Mouse (Mus musculus) myocyte (in vitro differentiated cells): ENCODE data around the gene Fat2. TPM values are rescaled to one million over a fixed set of nuclear protein-coding genes. Genes with fewer than 3 reads are reported as not detected.

Experiments
- H3K27me3 ChIP-seq: one replicate; pipeline ENCODE4 v1.6.1; 2011; ENCODE audit not compliant: control insufficient read depth, insufficient read depth, insufficient read length
- H3K36me3 ChIP-seq: one replicate; pipeline ENCODE4 v1.6.1; 2011; ENCODE audit not compliant: control insufficient read depth, insufficient read depth
- H3K4me2 ChIP-seq: one replicate; pipeline ENCODE4 v1.6.1; 2011; ENCODE audit warnings: low read depth, control low read depth
- H3K4me3 ChIP-seq: one replicate; pipeline ENCODE4 v1.5.1; 2011; ENCODE audit warnings: mild to moderate bottlenecking, control low read depth, moderate library complexity
- H3K79me2 ChIP-seq: one replicate; pipeline ENCODE4 v1.6.1; 2011; ENCODE audit not compliant: control insufficient read depth, insufficient read depth
- H3ac ChIP-seq: one replicate; pipeline ENCODE4 v1.6.1; 2011; ENCODE audit not compliant: control insufficient read depth, insufficient read length
- CEBPB ChIP-seq: IDR thresholded peaks from 2 replicates; pipeline ENCODE4 v1.6.1; 2011; ENCODE audit warnings: mild to moderate bottlenecking, moderate library complexity; ENCODE audit not compliant: poor library complexity, insufficient read depth, severe bottlenecking
- E2F4 ChIP-seq: IDR thresholded peaks from one replicate; pipeline ENCODE4 v1.6.1; 2011; ENCODE audit warnings: mild to moderate bottlenecking, control low read depth, moderate library complexity; ENCODE audit not compliant: insufficient read depth
- MAX ChIP-seq: IDR thresholded peaks from one replicate; pipeline ENCODE4 v1.6.1; 2011; ENCODE audit warnings: low read depth, mild to moderate bottlenecking, control low read depth
- MYOD1 ChIP-seq, 3 experiments: IDR thresholded peaks; one replicate each; pipeline ENCODE4 v1.6.1; 2011; ENCODE audit warnings: control low read depth in 2 of 3, low read depth in 2 of 3, mild to moderate bottlenecking in 2 of 3, moderate library complexity in 1 of 3; ENCODE audit not compliant: insufficient read length in 2 of 3, control insufficient read depth in 1 of 3
- MYOG ChIP-seq, 3 experiments: IDR thresholded peaks; one replicate each; pipeline ENCODE4 v1.6.1; 2011; ENCODE audit warnings: control low read depth in 2 of 3, low read depth in 2 of 3, mild to moderate bottlenecking in 2 of 3; ENCODE audit not compliant: insufficient read length in 2 of 3, control insufficient read depth in 1 of 3, insufficient read depth in 1 of 3
- POLR2A ChIP-seq: IDR thresholded peaks from one replicate; pipeline ENCODE4 v1.6.1; 2011; ENCODE audit warnings: low read depth, mild to moderate bottlenecking, control low read depth, moderate library complexity; ENCODE audit not compliant: insufficient read length
- POLR2AphosphoS2 ChIP-seq: IDR thresholded peaks from one replicate; pipeline ENCODE4 v1.6.1; 2011; ENCODE audit warnings: low read depth, control low read depth; ENCODE audit not compliant: insufficient read length
- REST ChIP-seq: IDR thresholded peaks from one replicate; pipeline ENCODE4 v1.6.1; 2011; ENCODE audit warnings: mild to moderate bottlenecking, control low read depth, moderate library complexity; ENCODE audit not compliant: insufficient read depth, insufficient read length
- SRF ChIP-seq: IDR thresholded peaks from one replicate; pipeline ENCODE4 v1.6.1; 2011; ENCODE audit warnings: low read depth; ENCODE audit not compliant: control insufficient read depth, insufficient read length
- TCF12 ChIP-seq: IDR thresholded peaks from one replicate; pipeline ENCODE4 v1.6.1; 2011; ENCODE audit warnings: mild to moderate bottlenecking, control low read depth; ENCODE audit not compliant: poor library complexity, insufficient read depth, severe bottlenecking
- TCF3 ChIP-seq: IDR thresholded peaks from one replicate; pipeline ENCODE4 v1.6.1; 2011; ENCODE audit warnings: low read depth, control low read depth; ENCODE audit not compliant: insufficient read length
- USF1 ChIP-seq: IDR thresholded peaks from one replicate; pipeline ENCODE4 v1.6.1; 2011; ENCODE audit warnings: low read depth, mild to moderate bottlenecking, control low read depth, moderate library complexity
- polyA plus RNA-seq: library from polyadenylated mRNA; unstranded; fragments of >200 nt; fragmentation: generic; extraction: Trizol; gene quantifications from one replicate; pipeline ENCODE4 v1.2.1, GENCODE M21; 2012; ENCODE audit warnings: missing spikeins

Gene Fat2
- polyA plus RNA-seq, 1 experiment: 0.06 TPM

DNA sequence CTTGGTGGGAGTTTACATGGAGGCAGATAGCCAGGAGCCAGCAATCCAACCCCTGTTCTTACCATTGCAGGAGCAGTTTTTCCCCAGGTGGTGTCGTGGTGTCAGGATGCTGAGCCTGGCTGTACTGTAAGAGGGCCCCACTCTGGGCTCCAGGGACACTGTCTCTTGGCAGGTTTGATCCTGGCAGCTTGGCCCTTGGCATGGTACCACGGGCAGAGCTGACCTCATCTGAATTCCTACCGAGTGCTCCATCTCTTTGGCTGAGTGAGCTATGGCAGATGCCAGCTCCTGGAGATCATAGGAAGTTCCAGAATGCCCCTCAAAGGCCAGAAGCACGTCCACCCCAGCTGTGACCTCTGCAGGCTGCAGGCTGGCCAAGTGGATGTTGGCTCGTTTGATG lies 74.4 kb downstream of the Fat2 start:
- H3K27me3 ChIP-seq: peaks cover 8% of the 10 kb centered on the region
- H3K36me3 ChIP-seq: no peaks in the 10 kb centered on the region
- no peaks in the 10 kb centered on the region for H3K79me2 ChIP-seq
- H3ac ChIP-seq: no peak overlapping the region
- H3K4me2 ChIP-seq: no peak overlapping the region
- no peak overlapping the region for H3K4me3 ChIP-seq
- no peak for TF ChIP-seq SRF
- no peak for TF ChIP-seq USF1
- TF ChIP-seq MYOG (IDR thresholded peaks at IDR 0.05; ENCODE audit: control insufficient read depth in 1 of 3, insufficient read depth in 1 of 3, insufficient read length in 2 of 3, low read depth in 2 of 3): no peak
- no peak for TF ChIP-seq TCF3
- no peak for TF ChIP-seq MYOD1 (IDR thresholded peaks at IDR 0.05; ENCODE audit: control insufficient read depth in 1 of 3, insufficient read length in 2 of 3, low read depth in 2 of 3)
- no peak for TF ChIP-seq MAX
- TF ChIP-seq POLR2A: no peak
- no peak for TF ChIP-seq REST
- no peak for TF ChIP-seq CEBPB
- TF ChIP-seq POLR2AphosphoS2: no peak
- no peak for TF ChIP-seq E2F4
- TF ChIP-seq TCF12: no peak

DNA sequence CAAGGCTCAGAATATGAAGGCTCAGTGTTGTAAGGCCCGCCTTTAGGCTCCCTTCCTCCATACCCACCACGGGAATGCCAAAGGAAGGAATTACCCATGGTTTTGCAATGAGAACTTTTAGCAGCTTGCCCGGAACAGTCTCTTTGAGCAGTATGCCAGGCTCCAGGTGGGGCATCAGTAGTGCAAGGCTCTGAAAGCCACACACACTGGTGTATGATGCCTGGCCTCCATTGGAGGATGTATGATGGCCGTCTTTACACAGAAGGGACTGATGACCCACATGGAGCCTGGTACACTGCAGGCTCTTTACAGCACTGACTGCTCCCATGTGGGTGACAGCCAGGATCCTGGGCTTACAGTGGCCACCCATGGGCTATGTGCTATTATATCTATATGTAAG lies 75.3 kb downstream of the Fat2 start:
- Histone ChIP-seq H3K27me3 (peaks cover 8% of the 10 kb centered on the region), H3K4me2 (no peak overlapping the region), H3K79me2 (no peaks in the 10 kb centered on the region), H3K4me3 (no peak overlapping the region), H3K36me3 (no peaks in the 10 kb centered on the region), H3ac (no peak overlapping the region)
- TF ChIP-seq TCF3 (no peak), POLR2AphosphoS2 (no peak), MYOD1 (IDR thresholded peaks at IDR 0.05; ENCODE audit: control insufficient read depth in 1 of 3, insufficient read length in 2 of 3, low read depth in 2 of 3) (no peak), CEBPB (no peak), MAX (no peak), MYOG (IDR thresholded peaks at IDR 0.05; ENCODE audit: control insufficient read depth in 1 of 3, insufficient read depth in 1 of 3, insufficient read length in 2 of 3, low read depth in 2 of 3) (no peak), POLR2A (no peak), REST (no peak), E2F4 (no peak), USF1 (no peak), SRF (no peak), TCF12 (no peak)

DNA sequence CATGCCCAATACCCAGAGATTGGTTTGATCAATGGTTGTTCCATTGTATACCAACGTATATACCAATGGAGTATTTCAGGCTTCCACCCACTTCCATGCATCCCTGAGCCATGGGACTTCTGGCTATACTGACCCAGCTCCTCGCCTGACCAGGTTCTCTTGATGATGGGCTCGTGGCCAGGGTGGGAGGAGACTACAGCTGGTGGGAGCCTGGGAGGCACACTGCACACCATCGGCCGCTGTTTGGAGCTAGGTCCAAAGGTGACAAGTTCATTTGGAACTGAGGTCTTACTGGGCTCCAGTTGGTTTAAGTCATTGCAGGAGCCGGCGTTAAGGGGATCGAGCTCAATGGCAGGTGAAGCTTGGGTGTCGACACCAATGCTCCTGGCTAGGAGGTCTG lies 83.0 kb downstream of the Fat2 start:
- no peak overlapping the region for H3K4me3 ChIP-seq
- H3K27me3 ChIP-seq: no peaks in the 10 kb centered on the region
- no peaks in the 10 kb centered on the region for H3K36me3 ChIP-seq
- TF ChIP-seq MAX (no peak), POLR2AphosphoS2 (no peak), REST (no peak), POLR2A (no peak), SRF (no peak), MYOG (IDR thresholded peaks at IDR 0.05; ENCODE audit: control insufficient read depth in 1 of 3, insufficient read depth in 1 of 3, insufficient read length in 2 of 3, low read depth in 2 of 3) (no peak), TCF3 (no peak), TCF12 (no peak), CEBPB (no peak), E2F4 (no peak), USF1 (no peak), MYOD1 (IDR thresholded peaks at IDR 0.05; ENCODE audit: control insufficient read depth in 1 of 3, insufficient read length in 2 of 3, low read depth in 2 of 3) (no peak)
- H3K4me2 ChIP-seq: no peak overlapping the region
- no peak overlapping the region for H3ac ChIP-seq
- H3K79me2 ChIP-seq: no peaks in the 10 kb centered on the region

DNA sequence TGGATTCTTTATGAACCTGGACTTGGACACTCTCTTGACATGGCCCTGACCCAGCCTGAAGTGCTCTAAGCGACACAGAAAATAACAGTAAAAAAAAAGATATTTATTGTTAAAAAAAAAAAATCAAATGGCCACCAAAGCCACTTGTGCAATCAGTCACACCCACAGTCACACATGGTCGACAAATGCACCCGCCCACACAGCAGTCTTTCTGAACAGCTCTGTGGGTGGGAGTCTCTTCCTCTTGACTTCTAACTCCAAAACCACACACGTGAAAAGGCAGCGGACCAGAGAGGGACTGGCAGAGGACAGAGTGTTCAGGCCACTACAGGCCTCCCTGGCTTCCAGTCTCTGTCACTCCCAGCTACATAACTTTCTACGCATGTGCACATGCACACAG lies 85.8 kb downstream of the Fat2 start:
- no peaks in the 10 kb centered on the region for H3K36me3 ChIP-seq
- H3K4me3 ChIP-seq: no peak overlapping the region
- no peaks in the 10 kb centered on the region for H3K79me2 ChIP-seq
- TF ChIP-seq POLR2A (no peak), MYOG (IDR thresholded peaks at IDR 0.05; ENCODE audit: control insufficient read depth in 1 of 3, insufficient read depth in 1 of 3, insufficient read length in 2 of 3, low read depth in 2 of 3) (no peak), MYOD1 (IDR thresholded peaks at IDR 0.05; ENCODE audit: control insufficient read depth in 1 of 3, insufficient read length in 2 of 3, low read depth in 2 of 3) (peak in 2 of 3 experiments; percentile 50 to 61), CEBPB (0 out of 2 replicates have a peak, but pooled peaks have one; percentile 30), E2F4 (no peak)
- H3K27me3 ChIP-seq: no peaks in the 10 kb centered on the region
- no peak overlapping the region for H3ac ChIP-seq
- no peak overlapping the region for H3K4me2 ChIP-seq
